Mouse (Mus musculus): ENCODE data around the gene Dlg2.

The Dlg2 gene

GRCm38 (mm10) chr7:92199131-92199530 is 1722.7 kb downstream of the Dlg2 start:
- no peak for DNase-seq

DNA sequence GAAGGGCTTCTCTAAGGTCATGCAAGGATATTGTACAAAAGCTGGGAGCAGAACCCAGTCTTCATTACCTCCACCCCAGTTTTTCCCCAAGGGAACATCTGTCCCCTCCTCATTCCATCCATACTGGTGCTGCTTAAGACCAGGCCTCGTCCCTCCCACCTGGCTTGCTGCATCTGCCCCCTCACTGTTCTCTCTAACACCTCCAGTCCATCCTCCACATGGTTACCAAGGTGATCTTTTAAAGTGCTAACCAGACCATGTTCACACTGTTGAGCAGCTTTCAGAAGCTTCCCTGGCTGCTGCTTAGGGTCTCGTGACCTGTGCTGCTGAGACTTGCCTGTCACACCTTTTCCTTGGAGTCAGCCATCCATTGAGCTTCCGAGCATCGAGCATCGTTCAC is 1734.2 kb downstream of the Dlg2 start:
- DNase-seq = no peak

GRCm38 (mm10) chr7:92213751-92214150 is 1737.3 kb downstream of the Dlg2 start:
- DNase-seq = no peak

DNA sequence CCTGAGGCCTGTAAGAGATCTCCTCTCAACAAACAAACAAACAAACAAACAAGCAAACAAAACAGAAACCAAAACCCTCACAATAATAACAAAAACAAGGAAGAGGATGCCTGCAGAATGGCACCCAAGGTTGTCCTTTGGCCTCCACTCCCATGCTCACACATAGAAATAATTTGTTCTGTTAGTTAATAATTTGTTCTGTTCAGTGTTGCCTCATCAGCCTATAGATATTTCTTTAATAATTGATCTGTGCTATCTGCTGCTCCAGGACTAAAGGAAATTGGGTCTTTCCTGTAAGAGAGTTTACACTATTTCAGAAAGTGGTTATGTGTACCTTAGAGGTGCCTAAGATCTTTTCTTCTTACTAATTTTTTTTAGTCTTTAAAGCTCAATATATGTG is 1741.7 kb downstream of the Dlg2 start:
- no peak for DNase-seq

DNA sequence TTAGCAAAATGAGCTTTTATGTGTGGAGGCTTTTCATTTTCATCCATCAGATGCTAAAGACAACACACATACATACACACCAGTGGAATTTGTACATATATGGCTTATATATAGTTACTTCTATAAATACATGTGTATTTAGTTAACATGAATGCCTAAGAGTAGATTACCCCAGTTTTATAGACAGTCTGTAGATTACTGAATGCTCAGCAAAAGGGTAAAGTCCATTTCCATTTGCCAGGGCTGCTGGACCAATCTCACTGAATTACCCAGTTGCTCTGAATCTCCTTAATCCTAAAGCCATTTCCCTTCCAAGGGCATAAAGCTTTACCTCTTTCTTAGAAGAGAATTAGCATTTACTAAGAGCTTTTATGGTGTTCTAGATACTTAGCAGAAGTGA is 1744.1 kb downstream of the Dlg2 start:
- no peak for DNase-seq

GRCm38 (mm10) chr7:92234476-92235202 is 1758.2 kb downstream of the Dlg2 start:
- DNase-seq = peak; percentile 47 to 64

- peak; percentile 35 to 54 for DNase-seq
Measured at GRCm38 (mm10) chr7:92235541-92236031, 1759.1 kb downstream of the Dlg2 start.

- peak; percentile 42 to 52 for DNase-seq
Measured at GRCm38 (mm10) chr7:92240908-92241307, 1764.4 kb downstream of the Dlg2 start.

DNA sequence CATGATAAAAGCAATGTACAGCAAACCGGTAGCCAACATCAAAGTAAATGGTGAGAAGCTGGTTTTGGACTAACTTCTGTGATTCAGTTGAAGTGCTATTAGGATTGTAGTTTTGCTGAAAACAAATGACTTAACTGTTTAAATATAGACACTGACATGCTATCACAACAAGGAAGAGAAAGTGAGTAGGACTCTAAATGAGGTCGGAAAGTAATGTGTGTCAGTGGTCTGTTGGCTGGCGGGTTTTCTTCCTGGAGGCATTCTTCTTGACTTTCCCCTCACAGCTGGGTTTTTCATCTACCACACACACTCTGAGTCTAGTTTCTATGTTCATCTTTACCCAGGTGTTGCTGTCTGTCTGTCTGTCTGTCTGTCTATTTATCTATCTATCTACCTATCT is 1771.1 kb downstream of the Dlg2 start:
- no peak for DNase-seq

GRCm38 (mm10) chr7:92248619-92249018 is 1772.1 kb downstream of the Dlg2 start:
- DNase-seq = no peak

- no peak for DNase-seq
Measured at GRCm38 (mm10) chr7:92258148-92258547, 1781.7 kb downstream of the Dlg2 start.

DNA sequence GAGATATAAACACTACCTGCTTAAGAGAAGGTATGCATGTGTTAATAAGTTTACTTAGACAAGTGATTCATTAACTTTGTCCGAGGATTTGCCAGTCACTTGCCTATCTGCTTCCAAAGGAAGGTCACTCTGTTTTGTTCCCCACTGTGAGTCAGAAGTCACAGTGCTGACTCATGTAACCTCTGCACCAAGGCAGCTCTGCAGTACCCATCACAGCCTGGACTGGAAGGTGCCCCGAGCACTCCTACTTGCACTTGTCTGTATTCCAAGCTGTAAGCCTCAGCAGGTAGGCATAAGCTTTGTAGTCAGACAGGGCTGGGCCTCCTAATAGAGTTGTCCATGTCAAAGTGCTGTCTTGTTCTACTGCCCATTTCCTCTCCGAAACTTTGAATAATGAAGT is 1782.2 kb downstream of the Dlg2 start:
- no peak for DNase-seq

DNA sequence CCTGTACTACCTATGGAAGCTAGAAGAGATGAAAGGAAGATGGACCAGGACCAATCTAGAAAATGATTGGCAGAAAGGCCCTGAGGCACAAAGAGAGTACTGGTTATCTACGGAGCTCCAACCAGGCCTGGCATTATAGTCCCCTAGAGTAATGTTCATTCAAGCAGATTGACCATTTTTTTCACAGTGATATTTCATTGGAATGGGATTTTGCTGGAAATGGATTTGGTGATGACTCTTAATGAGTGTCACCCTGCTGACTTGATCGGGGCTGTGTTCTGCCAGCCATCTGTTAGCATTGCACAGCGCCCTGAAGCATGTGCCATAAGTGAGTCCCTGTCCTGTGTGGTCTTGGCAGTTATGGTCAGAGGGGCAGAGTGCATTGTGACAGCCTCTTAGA is 1787.9 kb downstream of the Dlg2 start:
- DNase-seq = peak; percentile 78 to 84

DNA sequence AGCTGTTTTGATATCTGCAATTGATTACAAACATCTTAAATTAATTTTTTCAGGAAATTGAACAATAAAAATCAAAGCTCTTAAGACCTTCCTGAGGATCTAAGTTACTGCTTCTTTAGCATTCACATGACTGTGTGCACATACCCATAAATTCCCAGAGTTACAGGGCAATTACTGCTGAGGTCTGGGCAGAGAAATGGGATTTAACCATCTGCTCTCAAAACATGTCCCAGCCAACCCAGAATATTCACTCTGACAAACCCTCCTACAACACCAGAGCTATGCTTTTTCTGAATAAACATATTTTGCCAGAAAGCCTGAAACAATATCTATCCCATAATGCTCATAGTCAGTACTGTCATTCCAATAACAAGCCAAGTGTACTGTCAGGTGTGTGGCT is 1788.5 kb downstream of the Dlg2 start:
- DNase-seq = peak; percentile 56 to 57

GRCm38 (mm10) chr7:92275353-92275752 is 1798.9 kb downstream of the Dlg2 start:
- no peak for DNase-seq

DNA sequence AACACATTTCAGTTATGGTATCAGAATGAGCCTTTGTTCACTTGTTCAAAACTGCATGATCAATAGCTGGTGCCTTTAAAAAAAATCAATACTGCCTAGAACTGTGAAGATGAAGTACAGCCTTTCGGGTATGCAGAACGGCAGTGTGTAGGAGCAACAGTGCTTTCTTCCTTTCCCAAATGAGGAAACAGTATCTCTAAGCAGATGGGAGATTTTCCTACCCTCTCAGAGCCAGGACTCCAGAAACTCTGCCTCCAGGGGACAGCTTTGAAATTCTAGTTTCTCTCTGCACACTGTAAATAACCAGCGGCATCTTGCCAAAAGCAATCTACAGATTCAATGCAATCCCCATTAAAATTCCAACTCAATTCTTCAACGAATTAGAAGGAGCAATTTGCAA is 1801.2 kb downstream of the Dlg2 start:
- no peak for DNase-seq

DNA sequence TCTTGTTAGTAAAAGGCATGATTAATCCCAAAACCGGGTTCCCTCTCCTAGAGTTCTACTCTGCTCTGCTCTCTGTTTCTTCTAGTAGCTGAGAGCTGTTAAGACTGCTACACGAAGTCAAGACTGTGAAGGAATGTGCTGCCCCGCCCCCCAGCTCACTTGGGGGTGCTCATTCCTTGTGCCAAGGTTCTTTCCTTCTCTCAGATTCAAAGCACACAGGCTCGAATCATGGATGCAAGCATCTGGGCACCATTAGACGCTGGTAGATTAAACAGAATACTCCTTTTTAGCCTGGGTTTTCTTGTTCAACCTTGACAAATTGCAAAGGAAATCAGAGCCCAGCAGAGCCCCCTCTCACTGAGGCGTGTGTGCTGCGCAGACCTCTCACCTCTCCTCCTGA is 1804.5 kb downstream of the Dlg2 start:
- peak in 1 of 2 experiments; percentile 37 for DNase-seq

DNA sequence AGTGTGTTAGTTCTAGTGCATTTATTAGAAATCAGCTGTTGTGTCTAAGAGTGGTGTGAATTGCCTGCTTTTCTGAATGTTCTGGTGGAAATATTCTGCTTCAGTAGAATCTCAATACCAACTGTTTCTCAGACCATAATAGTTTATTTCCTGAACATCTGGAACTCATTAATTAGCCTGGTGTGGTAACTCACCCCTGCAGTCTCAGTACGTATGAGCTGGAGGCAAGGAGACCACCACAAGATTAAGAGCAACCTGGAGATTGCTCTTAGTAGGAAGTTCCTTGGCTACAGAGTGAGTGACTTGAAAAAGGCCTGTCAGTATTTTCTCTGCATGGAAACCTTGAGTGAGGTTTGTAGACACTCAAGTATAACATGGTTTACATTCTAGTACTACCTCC is 1810.6 kb downstream of the Dlg2 start:
- DNase-seq = no peak

DNA sequence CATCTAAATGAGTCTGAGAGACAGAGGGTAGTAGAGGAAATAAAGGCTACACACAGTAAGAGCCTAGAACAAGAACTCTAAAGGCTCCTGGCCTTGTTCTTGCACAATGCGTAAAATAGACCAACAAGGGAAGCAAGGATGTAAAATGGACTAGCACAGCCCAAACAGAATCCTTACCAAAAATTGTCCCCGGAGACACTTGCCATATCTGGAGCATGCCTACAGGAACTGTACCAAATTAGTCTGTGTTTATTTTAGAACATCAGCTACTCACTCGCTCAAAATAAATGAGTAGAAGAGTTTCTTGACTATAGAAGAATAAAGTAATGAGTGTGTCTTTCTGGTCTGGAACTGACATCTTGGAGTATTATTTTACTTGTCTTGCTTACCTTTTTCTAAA is 1812.3 kb downstream of the Dlg2 start:
- DNase-seq = no peak

GRCm38 (mm10) chr7:92292918-92293518 is 1816.5 kb downstream of the Dlg2 start:
- DNase-seq = no peak

DNA sequence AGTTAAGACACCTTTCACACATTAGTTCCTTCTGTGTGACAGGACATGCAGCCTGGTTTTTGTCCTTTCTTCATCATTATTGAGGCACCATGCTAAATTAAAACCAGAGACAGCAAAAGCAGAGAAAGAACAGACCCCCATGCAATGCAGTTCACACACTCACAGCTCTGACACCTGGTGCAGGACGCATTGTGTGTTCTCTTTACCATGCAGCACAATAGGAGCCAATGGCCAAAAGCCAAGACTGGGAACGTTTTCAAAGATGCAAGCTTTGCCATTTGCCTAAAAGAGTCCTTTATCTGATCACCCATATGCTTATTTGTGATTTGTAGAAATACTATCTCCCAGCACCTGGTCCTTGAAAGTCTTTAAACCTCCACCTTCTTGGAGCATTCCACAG is 1824.6 kb downstream of the Dlg2 start:
- peak; percentile 58 to 76 for DNase-seq

DNA sequence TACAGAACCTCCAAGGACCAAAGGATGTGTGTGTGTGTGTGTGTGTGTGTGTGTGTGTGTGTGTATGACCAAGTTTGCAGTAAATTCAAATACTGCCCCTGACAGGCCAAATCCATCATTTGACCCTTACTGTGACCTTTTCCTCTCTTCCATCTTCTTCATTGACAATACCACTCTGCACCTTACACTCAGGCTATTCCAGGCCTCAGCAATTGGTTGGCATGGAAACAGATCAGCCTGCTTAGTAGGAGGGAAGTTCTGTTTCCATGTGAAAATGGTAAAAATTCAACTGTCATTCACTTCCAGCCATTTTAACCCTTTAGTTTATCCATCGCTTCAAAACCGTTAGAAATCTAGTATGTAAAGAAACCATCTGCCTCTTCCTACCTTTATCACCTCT is 1831.2 kb downstream of the Dlg2 start:
- no peak for DNase-seq

GRCm38 (mm10) chr7:92308168-92308567 is 1831.7 kb downstream of the Dlg2 start:
- no peak for DNase-seq

GRCm38 (mm10) chr7:92316389-92316788 is 1839.9 kb downstream of the Dlg2 start:
- peak; percentile 87 to 91 for DNase-seq

DNA sequence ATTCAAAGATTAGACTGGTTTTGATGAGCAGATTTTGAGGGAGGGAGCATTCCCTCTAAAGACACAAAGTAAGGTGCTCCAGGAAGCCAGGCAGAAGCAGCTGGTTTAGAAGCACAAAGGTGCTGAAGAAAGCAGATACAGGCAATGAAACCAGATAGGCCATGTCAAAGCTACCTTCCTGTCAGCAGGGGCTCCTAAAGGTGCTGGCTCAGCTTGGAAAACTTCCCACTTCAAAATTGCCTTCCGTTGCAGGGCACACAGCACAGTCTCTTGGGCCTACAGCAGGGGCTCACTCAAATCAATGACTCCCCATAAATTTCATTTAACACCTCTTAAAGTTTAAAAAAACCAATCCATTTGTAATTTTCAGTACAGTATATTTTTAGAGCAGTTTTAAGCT is 1843.0 kb downstream of the Dlg2 start:
- no peak for DNase-seq

Measured in cerebellum, postnatal 10 days (tissue).